Mouse (Mus musculus): Measurements from ENCODE around the gene Tnfaip8l1. TPM values are rescaled to one million over a fixed set of nuclear protein-coding genes. Genes with fewer than 3 reads are reported as not detected.
A peak's percentile ranks its signal among the peaks of the same experiment; 100 is the strongest.

Tnfaip8l1 gene
- total RNA-seq, 2 experiments from 2014 or later, result 6.2 to 6.6 TPM

- DNase-seq (ENCODE audit: low spot score in 2 of 2), result no peak
These were observed 13.1 kb downstream of the Tnfaip8l1 start for GRCm38 (mm10) chr17:56175416-56175815.

GRCm38 (mm10) chr17:56182975-56183657 is 20.8 kb downstream of the Tnfaip8l1 start:
- DNase-seq (ENCODE audit: low spot score in 2 of 2), result no peak

- DNase-seq (ENCODE audit: low spot score in 2 of 2), result peak; percentile 94 to 97
These were observed 21.4 kb downstream of the Tnfaip8l1 start, which contains the start of gene Mydgf for GRCm38 (mm10) chr17:56183658-56184103. Gene Mydgf (minus strand): TSS chr17:56183920.

GRCm38 (mm10) chr17:56185281-56186141 is 23.2 kb downstream of the Tnfaip8l1 start:
- peak; percentile 45 to 62 for DNase-seq (ENCODE audit: low spot score in 2 of 2)

GRCm38 (mm10) chr17:56191266-56191665 is 29.0 kb downstream of the Tnfaip8l1 start:
- DNase-seq (ENCODE audit: low spot score in 2 of 2), result no peak

- DNase-seq (ENCODE audit: low spot score in 2 of 2), result no peak
These were observed 32.1 kb downstream of the Tnfaip8l1 start for GRCm38 (mm10) chr17:56194357-56194756.

GRCm38 (mm10) chr17:56194765-56195164 is 32.5 kb downstream of the Tnfaip8l1 start:
- no peak for DNase-seq (ENCODE audit: low spot score in 2 of 2)

GRCm38 (mm10) chr17:56196860-56197259 is 34.6 kb downstream of the Tnfaip8l1 start:
- DNase-seq (ENCODE audit: low spot score in 2 of 2), result no peak

GRCm38 (mm10) chr17:56200586-56200985 is 38.3 kb downstream of the Tnfaip8l1 start:
- no peak for DNase-seq (ENCODE audit: low spot score in 2 of 2)

- DNase-seq (ENCODE audit: low spot score in 2 of 2), result no peak
These were observed 39.4 kb downstream of the Tnfaip8l1 start for GRCm38 (mm10) chr17:56201642-56202041.

- DNase-seq (ENCODE audit: low spot score in 2 of 2), result no peak
These were observed 40.2 kb downstream of the Tnfaip8l1 start for GRCm38 (mm10) chr17:56202476-56202875.

GRCm38 (mm10) chr17:56203729-56204128 is 41.5 kb downstream of the Tnfaip8l1 start:
- no peak for DNase-seq (ENCODE audit: low spot score in 2 of 2)

GRCm38 (mm10) chr17:56206276-56206884 is 44.1 kb downstream of the Tnfaip8l1 start:
- DNase-seq (ENCODE audit: low spot score in 2 of 2), result no peak

- DNase-seq (ENCODE audit: low spot score in 2 of 2), result no peak
These were observed 44.9 kb downstream of the Tnfaip8l1 start for GRCm38 (mm10) chr17:56206986-56207674.

- no peak for DNase-seq (ENCODE audit: low spot score in 2 of 2)
These were observed 45.8 kb downstream of the Tnfaip8l1 start for GRCm38 (mm10) chr17:56207963-56208530.

- no peak for DNase-seq (ENCODE audit: low spot score in 2 of 2)
These were observed 46.5 kb downstream of the Tnfaip8l1 start for GRCm38 (mm10) chr17:56208821-56209220.

- DNase-seq (ENCODE audit: low spot score in 2 of 2), result no peak
These were observed 48.8 kb downstream of the Tnfaip8l1 start for GRCm38 (mm10) chr17:56211090-56211489.

- DNase-seq (ENCODE audit: low spot score in 2 of 2), result no peak
These were observed 50.4 kb downstream of the Tnfaip8l1 start for GRCm38 (mm10) chr17:56212676-56213075.

- DNase-seq (ENCODE audit: low spot score in 2 of 2), result no peak
These were observed 52.0 kb downstream of the Tnfaip8l1 start for GRCm38 (mm10) chr17:56214229-56214628.

- no peak for DNase-seq (ENCODE audit: low spot score in 2 of 2)
These were observed 55.4 kb downstream of the Tnfaip8l1 start for GRCm38 (mm10) chr17:56217670-56218069.
